Mouse (Mus musculus) liver, embryonic 14.5 days (tissue): ENCODE data around the gene Cep44. TPM values are rescaled to one million over a fixed set of nuclear protein-coding genes. Genes with fewer than 3 reads are reported as not detected.

Experiments
- ATAC-seq: fragments of 200-750 bp; cut with Nextera tagmentation; 2 replicates; pipeline ENCODE4 v1.8.0; 2017; ENCODE audit warnings: moderate number of reproducible peaks, mild to moderate bottlenecking, moderate library complexity; ENCODE audit not compliant: insufficient read depth
- DNase-seq, 3 experiments: peaks; one replicate each; pipeline ENCODE4 v3.0.0-alpha.2; 2012 to 2013; ENCODE audit warnings: low read depth in 3 of 3, low spot score in 3 of 3
- H3K27ac ChIP-seq: fragments of 300-500 bp; sonication (generic); 2 replicates; pipeline ENCODE4 v1.5.1; 2014; ENCODE audit warnings: moderate library complexity, mild to moderate bottlenecking, control low read depth, inconsistent platforms
- H3K27me3 ChIP-seq: fragments of 300-500 bp; sonication (generic); 2 replicates; pipeline ENCODE4 v1.6.1; 2014; ENCODE audit warnings: mild to moderate bottlenecking, low read length, moderate library complexity; ENCODE audit not compliant: control insufficient read depth, insufficient read depth
- H3K36me3 ChIP-seq: fragments of 300-500 bp; sonication (generic); replicated peaks from 2 replicates; pipeline ENCODE4 v1.6.1; 2014; ENCODE audit warnings: low read depth; ENCODE audit not compliant: control insufficient read depth, insufficient read depth
- H3K4me1 ChIP-seq, 2 experiments: fragments of 200-500 bp in 1 of 2; fragments of 300-500 bp in 1 of 2; sonication (generic) in 1 of 2; replicated peaks; 2 replicates each; pipeline ENCODE4 v1.6.1; 2012 to 2014; ENCODE audit warnings: antibody characterized with exemption in 1 of 2, inconsistent platforms in 1 of 2, low read length in 1 of 2; ENCODE audit not compliant: control insufficient read depth in 2 of 2, insufficient read depth in 2 of 2
- H3K4me2 ChIP-seq: fragments of 300-500 bp; sonication (generic); 2 replicates; pipeline ENCODE4 v1.6.1; 2014; ENCODE audit warnings: low read depth, mild to moderate bottlenecking, control low read depth, moderate library complexity
- H3K4me3 ChIP-seq, 2 experiments: fragments of 200-500 bp in 1 of 2; fragments of 300-500 bp in 1 of 2; sonication (generic) in 1 of 2; 2 replicates each; pipeline ENCODE4 v1.5.1; 2012 to 2014; ENCODE audit warnings: low read depth in 2 of 2, low read length in 2 of 2, mild to moderate bottlenecking in 2 of 2, control low read depth in 1 of 2, inconsistent platforms in 1 of 2, moderate library complexity in 1 of 2; ENCODE audit not compliant: insufficient read depth in 1 of 2
- H3K9ac ChIP-seq: fragments of 300-500 bp; sonication (generic); replicated peaks from 2 replicates; pipeline ENCODE4 v1.6.1; 2014; ENCODE audit warnings: mild to moderate bottlenecking, control low read depth, moderate library complexity
- H3K9me3 ChIP-seq: fragments of 300-500 bp; sonication (generic); 2 replicates; pipeline ENCODE4 v1.6.1; 2016; ENCODE audit warnings: low read length, mixed read lengths; ENCODE audit not compliant: control insufficient read depth
- CTCF ChIP-seq: IDR thresholded peaks from 2 replicates; pipeline ENCODE4 v1.5.1; 2016; ENCODE audit warnings: antibody characterized with exemption, low read depth, control low read depth
- EP300 ChIP-seq: IDR thresholded peaks from 2 replicates; pipeline ENCODE4 v1.6.1; 2016; ENCODE audit warnings: antibody characterized with exemption, low read depth
- WGBS: fragments of 180-500 bp; shearing (Covaris S2); extraction: QIAGEN DNeasy Blood & Tissue Kit; methylation state at CpG from one replicate; pipeline ENCODE4 v1.1.7; 2014; ENCODE audit not compliant: insufficient replicate concordance; 5-methylcytosine and 5-hydroxymethylcytosine counted together
- microRNA-seq: library from miRNA; unstranded; fragments of <30 nt; microRNA quantifications from one replicate; pipeline ENCODE4, GENCODE M21; 2016
- polyA plus RNA-seq, 2 experiments: library from polyadenylated mRNA; depleted of rRNA in 1 of 2; stranded (reverse) in 1 of 2; unstranded in 1 of 2; fragments of >200 nt; fragmentation: Nextera tagmentation in 1 of 2; extraction: Ambion mirVana in 1 of 2; gene quantifications; 2 replicates each; pipeline versions ENCODE4 v1.2.1 to v1.2.3; 2012 to 2014

The Cep44 gene
- polyA plus RNA-seq, 2 experiments, result 15.6 to 22.7 TPM

DNA sequence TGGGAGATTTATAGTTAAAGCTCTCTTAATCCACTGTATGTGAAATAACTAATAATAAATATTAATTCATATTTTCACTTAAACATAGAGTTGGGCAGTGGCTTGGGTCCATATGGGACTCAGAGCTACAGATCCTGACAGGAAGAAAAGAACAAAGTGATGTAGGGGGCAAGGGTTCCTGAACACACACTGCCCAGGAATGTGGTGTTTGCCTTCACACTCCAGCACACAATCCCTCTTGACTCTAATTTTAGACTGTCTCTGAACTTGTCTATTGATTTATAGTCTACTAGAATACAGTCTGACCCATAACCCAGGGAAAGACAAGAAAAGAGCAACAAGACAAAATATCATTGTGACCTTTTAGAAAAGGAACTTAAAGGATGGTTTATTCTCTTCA, 48.9 kb downstream of the Cep44 start:
- TF ChIP-seq CTCF (no peak), EP300 (no peak)
- H3K4me2 ChIP-seq, result no peak overlapping the region
- H3K27ac ChIP-seq, result no peak overlapping the region
- H3K9ac ChIP-seq, result no peak overlapping the region
- no peak overlapping the region for H3K4me3 ChIP-seq
- H3K36me3 ChIP-seq, result no peaks in the 10 kb centered on the region
- ATAC-seq, result no peak
- H3K27me3 ChIP-seq, result no peaks in the 10 kb centered on the region
- no peaks in the 10 kb centered on the region for H3K9me3 ChIP-seq
- no peaks in the 10 kb centered on the region for H3K4me1 ChIP-seq
- DNase-seq, result no peak

DNA sequence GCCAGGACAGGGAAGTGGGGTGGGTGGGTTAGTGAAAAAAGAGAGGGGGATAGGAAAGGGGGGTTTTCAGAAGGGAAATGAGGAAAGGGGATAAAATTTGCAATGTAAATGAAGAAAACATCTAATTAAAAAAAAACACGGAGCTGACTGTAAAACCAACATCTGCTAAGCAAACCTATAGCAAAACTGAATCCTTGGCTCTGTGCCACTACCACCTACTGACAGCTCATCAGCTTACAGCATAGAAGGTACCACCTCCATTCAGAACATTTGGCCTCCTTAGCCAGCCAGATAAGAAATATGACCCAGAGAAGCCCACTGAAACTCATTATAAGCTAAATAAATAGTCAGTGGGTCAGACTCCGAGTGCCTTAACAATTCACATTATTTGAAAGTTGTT, 61.4 kb downstream of the Cep44 start:
- no peak overlapping the region for H3K4me2 ChIP-seq
- DNase-seq, result no peak
- H3K4me1 ChIP-seq, result no peaks in the 10 kb centered on the region
- WGBS, result 34% methylated on average over 2 of the region's 2 CpGs
- ATAC-seq, result no peak
- H3K4me3 ChIP-seq, result no peak overlapping the region
- TF ChIP-seq CTCF, result no peak
- TF ChIP-seq EP300, result no peak
- no peak overlapping the region for H3K9ac ChIP-seq
- H3K27ac ChIP-seq, result no peak overlapping the region
- no peaks in the 10 kb centered on the region for H3K9me3 ChIP-seq
- no peaks in the 10 kb centered on the region for H3K36me3 ChIP-seq
- H3K27me3 ChIP-seq, result no peaks in the 10 kb centered on the region

DNA sequence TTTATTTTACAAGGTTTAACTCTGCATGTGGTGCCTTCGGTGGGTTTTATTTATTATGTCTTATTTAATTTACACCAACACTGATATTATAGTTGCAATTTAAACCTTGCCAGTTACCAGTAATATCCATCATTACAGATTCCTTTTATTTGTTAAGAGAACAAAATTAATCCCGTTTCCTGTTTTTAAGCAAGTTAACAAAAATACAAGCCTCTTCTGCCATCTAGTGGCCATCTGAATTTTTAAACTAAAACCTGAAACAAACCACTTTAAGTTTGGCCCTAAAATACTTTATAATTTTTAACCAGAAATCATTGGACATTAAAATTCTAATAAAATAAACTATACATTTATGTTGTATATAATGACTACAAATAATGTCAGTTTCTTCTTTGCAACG, 64.8 kb downstream of the Cep44 start:
- no peak overlapping the region for H3K9ac ChIP-seq
- H3K4me1 ChIP-seq, result no peaks in the 10 kb centered on the region
- WGBS, result 27% methylated on average over 3 of the region's 3 CpGs
- no peak for TF ChIP-seq EP300
- peak; percentile 20; the same call in 1 of the 2 replicates for TF ChIP-seq CTCF
- H3K4me3 ChIP-seq, result no peak overlapping the region
- DNase-seq (peak in 1 of 3 experiments; percentile 7), ATAC-seq (no peak)
- no peaks in the 10 kb centered on the region for H3K9me3 ChIP-seq
- H3K27me3 ChIP-seq, result no peaks in the 10 kb centered on the region
- H3K27ac ChIP-seq, result no peak overlapping the region
- H3K4me2 ChIP-seq, result no peak overlapping the region
- H3K36me3 ChIP-seq, result no peaks in the 10 kb centered on the region

Small RNA genes lying within 50 kb of the gene (microRNA-seq; reads per million reads assigned to microRNA genes)
- gene Gm25992, result not detected

Other genes starting within 250 kb of the Cep44 start
- gene Fbxo8, start within 50 bp of the Cep44 start, polyA plus RNA-seq (2012; rRNA removed), result 7.7 and 9.6 TPM in 2 replicates
- gene Fbxo8, start within 50 bp of the Cep44 start, polyA plus RNA-seq (2014; fragmentation: Nextera tagmentation; extraction: Ambion mirVana), result 42.1 and 46.1 TPM in 2 replicates